Mouse (Mus musculus): ENCODE measurements at regions not wholly inside any gene's neighbourhood (a gene's known extent, or its start where the extent isn't known, plus 50 kb on each side); places are given as distances from the start of the nearest gene placed in this dataset.

GRCm38 (mm10) chr12:12621506-12621905, 320.2 kb downstream of the Mycn start:
- H3K27ac ChIP-seq (ENCODE audit: control insufficient read depth, insufficient read depth, low read depth, low read length): no peak overlapping the region
- peaks cover 5% of the 10 kb centered on the region for H3K4me1 ChIP-seq (ENCODE audit: control insufficient read depth, insufficient read depth, low read length)
- no peaks in the 10 kb centered on the region for H3K36me3 ChIP-seq (ENCODE audit: control insufficient read depth, insufficient read depth, low read length)
- no peak overlapping the region for H3K4me3 ChIP-seq (ENCODE audit: control insufficient read depth, low read depth, low read length)
- no peak for TF ChIP-seq POLR2A (IDR thresholded peaks at IDR 0.05; ENCODE audit: control insufficient read depth, low read depth, low read length)
- TF ChIP-seq CTCF (IDR thresholded peaks at IDR 0.05; ENCODE audit: control insufficient read depth, insufficient read depth, insufficient replicate concordance, low read depth, low read length): no peak
- no peaks in the 10 kb centered on the region for H3K27me3 ChIP-seq (ENCODE audit: control insufficient read depth, insufficient read depth, low read length)

- TF ChIP-seq CTCF (IDR thresholded peaks at IDR 0.05; ENCODE audit: control insufficient read depth, insufficient read depth, insufficient replicate concordance, low read depth, low read length): no peak
- no peak for TF ChIP-seq POLR2A (IDR thresholded peaks at IDR 0.05; ENCODE audit: control insufficient read depth, low read depth, low read length)
- no peaks in the 10 kb centered on the region for H3K27me3 ChIP-seq (ENCODE audit: control insufficient read depth, insufficient read depth, low read length)
- no peak overlapping the region for H3K4me3 ChIP-seq (ENCODE audit: control insufficient read depth, low read depth, low read length)
- peaks cover 5% of the 10 kb centered on the region for H3K4me1 ChIP-seq (ENCODE audit: control insufficient read depth, insufficient read depth, low read length)
- H3K36me3 ChIP-seq (ENCODE audit: control insufficient read depth, insufficient read depth, low read length): no peaks in the 10 kb centered on the region
- H3K27ac ChIP-seq (ENCODE audit: control insufficient read depth, insufficient read depth, low read depth, low read length): no peak overlapping the region
These were observed 321.4 kb downstream of the Mycn start for GRCm38 (mm10) chr12:12620316-12620715.

- TF ChIP-seq CTCF (IDR thresholded peaks at IDR 0.05; ENCODE audit: control insufficient read depth, insufficient read depth, insufficient replicate concordance, low read depth, low read length) (no peak), POLR2A (IDR thresholded peaks at IDR 0.05; ENCODE audit: control insufficient read depth, low read depth, low read length) (no peak)
- Histone ChIP-seq H3K4me3 (ENCODE audit: control insufficient read depth, low read depth, low read length) (no peak overlapping the region), H3K27me3 (ENCODE audit: control insufficient read depth, insufficient read depth, low read length) (no peaks in the 10 kb centered on the region), H3K27ac (ENCODE audit: control insufficient read depth, insufficient read depth, low read depth, low read length) (no peak overlapping the region), H3K4me1 (ENCODE audit: control insufficient read depth, insufficient read depth, low read length) (peaks cover 5% of the 10 kb centered on the region), H3K36me3 (ENCODE audit: control insufficient read depth, insufficient read depth, low read length) (no peaks in the 10 kb centered on the region)
These were observed 322.3 kb downstream of the Mycn start for GRCm38 (mm10) chr12:12619431-12619830.

GRCm38 (mm10) chr12:12612520-12612919, 329.2 kb downstream of the Mycn start:
- no peaks in the 10 kb centered on the region for H3K27me3 ChIP-seq (ENCODE audit: control insufficient read depth, insufficient read depth, low read length)
- H3K36me3 ChIP-seq (ENCODE audit: control insufficient read depth, insufficient read depth, low read length): no peaks in the 10 kb centered on the region
- TF ChIP-seq POLR2A (IDR thresholded peaks at IDR 0.05; ENCODE audit: control insufficient read depth, low read depth, low read length) (no peak), CTCF (IDR thresholded peaks at IDR 0.05; ENCODE audit: control insufficient read depth, insufficient read depth, insufficient replicate concordance, low read depth, low read length) (no peak)
- no peak overlapping the region for H3K4me3 ChIP-seq (ENCODE audit: control insufficient read depth, low read depth, low read length)
- H3K4me1 ChIP-seq (ENCODE audit: control insufficient read depth, insufficient read depth, low read length): no peaks in the 10 kb centered on the region
- no peak overlapping the region for H3K27ac ChIP-seq (ENCODE audit: control insufficient read depth, insufficient read depth, low read depth, low read length)

- TF ChIP-seq CTCF (IDR thresholded peaks at IDR 0.05; ENCODE audit: control insufficient read depth, insufficient read depth, insufficient replicate concordance, low read depth, low read length) (no peak), POLR2A (IDR thresholded peaks at IDR 0.05; ENCODE audit: control insufficient read depth, low read depth, low read length) (no peak)
- Histone ChIP-seq H3K36me3 (ENCODE audit: control insufficient read depth, insufficient read depth, low read length) (no peaks in the 10 kb centered on the region), H3K4me1 (ENCODE audit: control insufficient read depth, insufficient read depth, low read length) (no peaks in the 10 kb centered on the region), H3K27ac (ENCODE audit: control insufficient read depth, insufficient read depth, low read depth, low read length) (no peak overlapping the region), H3K4me3 (ENCODE audit: control insufficient read depth, low read depth, low read length) (no peak overlapping the region), H3K27me3 (ENCODE audit: control insufficient read depth, insufficient read depth, low read length) (no peaks in the 10 kb centered on the region)
These were observed 330.9 kb downstream of the Mycn start for GRCm38 (mm10) chr12:12610861-12611260.

GRCm38 (mm10) chr12:12607995-12608394, 333.7 kb downstream of the Mycn start:
- H3K36me3 ChIP-seq (ENCODE audit: control insufficient read depth, insufficient read depth, low read length): no peaks in the 10 kb centered on the region
- H3K27ac ChIP-seq (ENCODE audit: control insufficient read depth, insufficient read depth, low read depth, low read length): no peak overlapping the region
- no peak overlapping the region for H3K4me3 ChIP-seq (ENCODE audit: control insufficient read depth, low read depth, low read length)
- H3K27me3 ChIP-seq (ENCODE audit: control insufficient read depth, insufficient read depth, low read length): no peaks in the 10 kb centered on the region
- no peaks in the 10 kb centered on the region for H3K4me1 ChIP-seq (ENCODE audit: control insufficient read depth, insufficient read depth, low read length)
- no peak for TF ChIP-seq POLR2A (IDR thresholded peaks at IDR 0.05; ENCODE audit: control insufficient read depth, low read depth, low read length)
- no peak for TF ChIP-seq CTCF (IDR thresholded peaks at IDR 0.05; ENCODE audit: control insufficient read depth, insufficient read depth, insufficient replicate concordance, low read depth, low read length)

GRCm38 (mm10) chr12:12606911-12607310, 334.8 kb downstream of the Mycn start:
- TF ChIP-seq CTCF (IDR thresholded peaks at IDR 0.05; ENCODE audit: control insufficient read depth, insufficient read depth, insufficient replicate concordance, low read depth, low read length): no peak
- no peak for TF ChIP-seq POLR2A (IDR thresholded peaks at IDR 0.05; ENCODE audit: control insufficient read depth, low read depth, low read length)
- H3K27ac ChIP-seq (ENCODE audit: control insufficient read depth, insufficient read depth, low read depth, low read length): no peak overlapping the region
- H3K36me3 ChIP-seq (ENCODE audit: control insufficient read depth, insufficient read depth, low read length): no peaks in the 10 kb centered on the region
- no peak overlapping the region for H3K4me3 ChIP-seq (ENCODE audit: control insufficient read depth, low read depth, low read length)
- no peaks in the 10 kb centered on the region for H3K4me1 ChIP-seq (ENCODE audit: control insufficient read depth, insufficient read depth, low read length)
- no peaks in the 10 kb centered on the region for H3K27me3 ChIP-seq (ENCODE audit: control insufficient read depth, insufficient read depth, low read length)

GRCm38 (mm10) chr12:12605495-12605894, 336.2 kb downstream of the Mycn start:
- TF ChIP-seq CTCF (IDR thresholded peaks at IDR 0.05; ENCODE audit: control insufficient read depth, insufficient read depth, insufficient replicate concordance, low read depth, low read length) (no peak), POLR2A (IDR thresholded peaks at IDR 0.05; ENCODE audit: control insufficient read depth, low read depth, low read length) (no peak)
- Histone ChIP-seq H3K36me3 (ENCODE audit: control insufficient read depth, insufficient read depth, low read length) (no peaks in the 10 kb centered on the region), H3K4me3 (ENCODE audit: control insufficient read depth, low read depth, low read length) (no peak overlapping the region)

More at GRCm38 (mm10) chr12:12605495-12605894, 336.2 kb downstream of the Mycn start:
- no peaks in the 10 kb centered on the region for H3K4me1 ChIP-seq (ENCODE audit: control insufficient read depth, insufficient read depth, low read length)
- H3K27me3 ChIP-seq (ENCODE audit: control insufficient read depth, insufficient read depth, low read length): no peaks in the 10 kb centered on the region
- H3K27ac ChIP-seq (ENCODE audit: control insufficient read depth, insufficient read depth, low read depth, low read length): no peak overlapping the region
